Mouse (Mus musculus) Patski (cell line): ENCODE data around the gene Slc4a1ap. TPM values are rescaled to one million over a fixed set of nuclear protein-coding genes. Genes with fewer than 3 reads are reported as not detected.
"Not testable (repeated sequence)": the region's sequence is repeated elsewhere in the genome, so short reads cannot be mapped to it uniquely, and the experiment has no call there.

Experiments used
- ATAC-seq: fragments of 100-300 bp; one replicate; pipeline ENCODE4 v1.8.0; 2021
- CTCF ChIA-PET: fragments of 350-600 bp; sonication (Branson Sonifier 250); formaldehyde crosslinking; loops from one replicate; lab custom pipeline; 2022; ENCODE audit warnings: inconsistent platforms; lab: Charles Lee
- POLR2A ChIA-PET: fragments of 350-600 bp; sonication (Branson Sonifier 250); formaldehyde crosslinking; loops from one replicate; lab custom pipeline; 2022; ENCODE audit warnings: antibody characterized with exemption, inconsistent platforms; lab: Charles Lee
- DNase-seq: peaks from one replicate; pipeline ENCODE4 v3.0.0-alpha.2; 2011; ENCODE audit warnings: low read depth, low spot score
- H3K27me3 ChIP-seq: fragments of 371-371 bp; one replicate; pipeline ENCODE4 v1.5.1; 2021
- CTCF ChIP-seq: fragments of 100-300 bp; IDR thresholded peaks from one replicate; pipeline ENCODE4 v1.5.1; 2021
- in situ Hi-C: fragments of 300-500 bp; cut with MboI; formaldehyde crosslinking; loops from 3 replicates; pipeline ENCODE4 v1.11.1; 2018; ENCODE audit warnings: low pct_unique_long_range_greater_than_20kb, mixed read lengths
- polyA plus RNA-seq: library from polyadenylated mRNA; unstranded; gene quantifications from one replicate; pipeline ENCODE4 v1.2.3, GENCODE M21; 2021

The Slc4a1ap gene
- polyA plus RNA-seq, 1 experiment from 2014 or later, result 45.8 TPM

DNA sequence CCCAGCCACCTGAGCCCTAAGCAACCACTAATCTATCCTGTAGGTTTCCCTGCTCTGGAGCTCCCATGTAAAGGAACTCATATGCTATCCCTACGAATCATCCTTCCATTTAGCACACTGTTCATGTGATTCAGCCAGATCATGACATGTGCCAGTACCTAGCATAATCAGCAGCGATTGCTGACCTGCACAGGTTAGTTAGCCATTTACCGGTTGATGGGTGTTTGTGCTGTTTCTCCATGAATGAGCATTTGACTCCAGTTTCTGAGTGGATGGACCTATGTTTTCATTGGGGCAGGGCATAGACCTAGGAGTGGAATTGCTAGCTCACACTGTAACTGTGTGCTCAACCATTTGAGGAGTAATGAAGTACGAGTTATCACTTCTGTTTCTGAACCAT lies 58.7 kb downstream of the Slc4a1ap start:
- POLR2A ChIA-PET, result interaction anchor here (1.1 to 4.5 kb wide), 4 partner anchors 18 to 613 kb away, joined by 3 to 19 read pairs (median 4); no protein-coding TSS in a partner anchor
- in situ Hi-C loops, result no loop called here
- H3K27me3 ChIP-seq, result no peaks in the 10 kb centered on the region
- DNase-seq (no peak), ATAC-seq (no peak)
- CTCF ChIA-PET, result interaction anchor here (1.3 to 8.1 kb wide), 6 partner anchors 10 to 612 kb away, joined by 3 to 83 read pairs (median 8); no protein-coding TSS in a partner anchor
- TF ChIP-seq CTCF, result no peak

DNA sequence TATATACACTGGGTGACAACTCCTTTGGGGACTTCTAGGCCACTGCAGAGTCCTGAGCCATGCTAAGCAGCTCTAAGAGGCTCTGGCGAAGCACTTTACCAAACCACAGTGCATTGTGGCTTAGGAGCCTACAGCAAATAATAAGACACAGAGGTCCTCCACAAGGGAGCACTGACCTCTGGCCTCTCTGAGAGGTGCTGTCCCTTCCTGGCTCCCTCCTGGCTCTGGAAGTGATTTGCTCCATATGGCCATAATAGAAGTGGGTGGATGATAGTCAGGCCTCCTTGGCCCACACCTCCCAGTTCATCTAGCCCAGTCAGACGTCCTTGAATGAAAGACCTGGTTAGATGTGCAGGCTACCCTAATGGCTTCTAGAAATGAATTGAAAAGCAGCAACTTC lies 61.2 kb downstream of the Slc4a1ap start:
- TF ChIP-seq CTCF, result no peak
- CTCF ChIA-PET, result interaction anchor here (0.7 to 2.0 kb wide), 2 partner anchors 10 to 14 kb away, joined by 3 to 8 read pairs; no protein-coding TSS in a partner anchor
- H3K27me3 ChIP-seq, result no peaks in the 10 kb centered on the region
- POLR2A ChIA-PET, result interaction anchor here (0.6 to 1.2 kb wide), 3 partner anchors 10 to 16 kb away, joined by 3 to 4 read pairs (median 4); no protein-coding TSS in a partner anchor
- in situ Hi-C loops, result no loop called here
- ATAC-seq (no peak), DNase-seq (no peak)

DNA sequence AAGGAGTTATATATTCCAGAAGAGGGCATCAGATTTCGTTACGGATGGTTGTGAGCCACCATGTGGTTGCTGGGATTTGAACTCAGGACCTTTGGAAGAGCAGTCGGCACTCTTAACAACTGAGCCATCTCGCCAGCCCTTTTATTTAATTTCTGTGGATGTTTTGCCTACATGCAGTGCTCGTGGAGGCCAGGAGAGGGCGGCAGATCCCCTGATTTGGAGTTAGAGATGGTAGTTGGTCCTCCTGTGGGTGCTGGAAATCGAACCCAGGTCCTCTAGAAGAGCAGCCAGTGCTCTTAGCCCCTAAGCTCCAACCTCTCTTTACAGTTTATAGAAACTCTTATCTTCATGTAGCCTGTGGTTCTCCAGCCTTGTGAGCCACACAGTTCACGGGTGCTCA lies 61.9 kb downstream of the Slc4a1ap start:
- in situ Hi-C loops, POLR2A ChIA-PET, H3K27me3 ChIP-seq, ATAC-seq, DNase-seq: not testable (repeated sequence)
- CTCF ChIA-PET, result interaction anchor here (0.9 to 2.0 kb wide), 2 partner anchors 9 to 21 kb away, joined by 3 to 8 read pairs; no protein-coding TSS in a partner anchor

- ATAC-seq, result no peak
- H3K27me3 ChIP-seq, result no peaks in the 10 kb centered on the region
- TF ChIP-seq CTCF, result no peak
- ChIA-PET POLR2A (interaction anchor here (0.9 kb wide), 1 partner anchor 13 kb away, joined by 3 read pairs; no protein-coding TSS in a partner anchor), CTCF (no interaction called here)
- DNase-seq, result no peak
- in situ Hi-C loops, result no loop called here
Measured at GRCm38 (mm10) chr5:31589711-31590319, 63.0 kb downstream of the Slc4a1ap start.

DNA sequence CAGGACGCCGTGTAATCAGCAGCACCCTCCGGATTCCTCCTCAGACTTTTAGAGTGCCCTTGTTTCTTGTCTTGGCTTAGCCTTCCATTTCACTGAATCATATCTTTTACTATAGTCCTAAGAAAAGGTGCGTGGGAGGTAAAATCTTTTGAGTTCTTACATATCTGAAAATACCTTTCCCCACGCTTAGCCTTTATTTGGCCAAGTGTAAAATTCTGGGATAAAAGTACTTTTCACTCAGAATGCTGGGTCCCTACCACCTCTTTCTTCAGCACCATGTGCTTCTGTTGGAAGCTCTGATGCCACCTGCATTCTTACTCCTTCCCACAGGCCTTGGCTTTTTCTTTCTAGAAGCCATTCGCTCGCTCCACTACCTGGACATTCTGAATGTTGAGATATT lies 64.3 kb downstream of the Slc4a1ap start:
- H3K27me3 ChIP-seq, result no peaks in the 10 kb centered on the region
- no peak for TF ChIP-seq CTCF
- CTCF ChIA-PET, result no interaction called here
- in situ Hi-C loops, result no loop called here
- no peak for DNase-seq
- no peak for ATAC-seq
- POLR2A ChIA-PET, result no interaction called here

- no peak for TF ChIP-seq CTCF
- CTCF ChIA-PET, result interaction anchor here (1.3 to 4.8 kb wide), 6 partner anchors 9 to 33 kb away, joined by 3 to 20 read pairs (median 5); no protein-coding TSS in a partner anchor
- POLR2A ChIA-PET, result interaction anchor here (1.3 kb wide), 1 partner anchor 9 kb away, joined by 4 read pairs; no protein-coding TSS in a partner anchor
- ATAC-seq, result no peak
- DNase-seq, result no peak
- in situ Hi-C loops, result no loop called here
- no peaks in the 10 kb centered on the region for H3K27me3 ChIP-seq
Measured at GRCm38 (mm10) chr5:31595868-31596267, 69.1 kb downstream of the Slc4a1ap start.

GRCm38 (mm10) chr5:31596481-31597429 lies 70.0 kb downstream of the Slc4a1ap start, which contains the start of gene Mrpl33:
Gene Mrpl33 (plus strand): TSS chr5:31596935.
- ATAC-seq (no peak), DNase-seq (no peak)
- H3K27me3 ChIP-seq, result no peaks in the 10 kb centered on the region
- CTCF ChIA-PET, result interaction anchor here (1.0 to 4.8 kb wide), 10 partner anchors 8 to 601 kb away, joined by 3 to 24 read pairs (median 6); no protein-coding TSS in a partner anchor
- POLR2A ChIA-PET, result interaction anchor here (1.3 kb wide), 1 partner anchor 10 kb away, joined by 4 read pairs; no protein-coding TSS in a partner anchor
- in situ Hi-C loops, result no loop called here
- no peak for TF ChIP-seq CTCF

GRCm38 (mm10) chr5:31597430-31597944 lies 70.7 kb downstream of the Slc4a1ap start:
- no peak for ATAC-seq
- CTCF ChIA-PET, result interaction anchor here (1.0 to 4.8 kb wide), 12 partner anchors 8 to 600 kb away, joined by 3 to 24 read pairs (median 6); no protein-coding TSS in a partner anchor

DNA sequence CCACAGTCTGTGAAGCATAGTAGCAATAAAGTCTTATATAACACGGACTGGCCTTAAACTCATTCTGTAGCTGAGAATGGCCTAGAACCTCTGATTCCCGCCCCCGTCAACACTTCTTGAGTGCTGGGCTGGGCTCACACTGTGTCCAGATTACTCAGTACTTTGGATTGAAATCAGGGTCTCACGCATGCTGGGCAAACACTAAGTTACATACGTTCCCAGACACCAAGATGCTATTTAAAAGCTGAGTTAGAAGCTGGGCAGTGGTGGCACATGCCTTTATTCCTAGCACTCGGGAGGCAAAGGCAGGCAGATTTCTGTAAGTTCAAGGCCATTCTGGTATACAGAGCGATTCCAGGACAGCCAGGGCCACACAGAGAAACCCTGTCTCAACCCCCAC lies 71.3 kb downstream of the Slc4a1ap start:
- ATAC-seq (no peak), DNase-seq (no peak)
- in situ Hi-C loops, result no loop called here
- POLR2A ChIA-PET, result interaction anchor here (1.4 to 2.0 kb wide), 2 partner anchors 10 to 600 kb away, joined by 4 to 6 read pairs; no protein-coding TSS in a partner anchor
- H3K27me3 ChIP-seq, result no peaks in the 10 kb centered on the region
- no peak for TF ChIP-seq CTCF
- CTCF ChIA-PET, result interaction anchor here (1.0 to 4.8 kb wide), 12 partner anchors 10 to 600 kb away, joined by 3 to 24 read pairs (median 8); no protein-coding TSS in a partner anchor

More at GRCm38 (mm10) chr5:31597430-31597944, 70.7 kb downstream of the Slc4a1ap start:
- in situ Hi-C loops, result no loop called here
- POLR2A ChIA-PET, result interaction anchor here (1.4 to 2.0 kb wide), 2 partner anchors 10 to 601 kb away, joined by 4 to 6 read pairs; no protein-coding TSS in a partner anchor
- H3K27me3 ChIP-seq, result no peaks in the 10 kb centered on the region
- no peak for TF ChIP-seq CTCF
- DNase-seq, result no peak
